Mouse (Mus musculus): ENCODE data around the gene Olfr959. TPM values are rescaled to one million over a fixed set of nuclear protein-coding genes. Genes with fewer than 3 reads are reported as not detected.

The Olfr959 gene
- total RNA-seq (2022): not detected

- no peak for DNase-seq
Measured at GRCm38 (mm10) chr9:39575469-39575868, at the start of gene Olfr959. Olfr959 (minus strand) TSS chr9:39575569.

GRCm38 (mm10) chr9:39624711-39625110, 49.3 kb upstream of the Olfr959 start:
- DNase-seq: no peak

- DNase-seq: no peak
Measured at GRCm38 (mm10) chr9:39623783-39624182, 48.4 kb upstream of the Olfr959 start.

DNA sequence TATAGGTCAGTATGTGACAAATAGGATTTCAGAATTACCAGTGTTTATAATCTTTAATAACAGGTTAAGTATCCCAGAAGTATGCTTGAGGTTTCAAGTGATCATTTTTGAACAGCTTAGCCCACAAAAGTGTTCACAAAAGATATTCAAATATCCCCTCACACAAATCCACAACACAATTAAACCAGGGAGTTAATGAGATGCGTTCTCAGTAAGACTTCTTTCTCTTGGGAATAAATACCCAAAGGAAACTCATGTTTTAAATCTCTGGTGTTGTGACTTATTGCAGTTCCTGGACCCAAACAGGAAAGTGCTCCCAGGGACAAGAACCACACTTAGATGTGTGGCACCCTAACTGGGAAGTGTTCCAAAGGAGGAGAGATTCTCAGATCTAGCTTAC, 45.7 kb upstream of the Olfr959 start, which contains the start of gene Olfr960:
Gene Olfr960 (plus strand): TSS at position 301 of the 400 bp plus-strand sequence.
- DNase-seq: no peak

DNA sequence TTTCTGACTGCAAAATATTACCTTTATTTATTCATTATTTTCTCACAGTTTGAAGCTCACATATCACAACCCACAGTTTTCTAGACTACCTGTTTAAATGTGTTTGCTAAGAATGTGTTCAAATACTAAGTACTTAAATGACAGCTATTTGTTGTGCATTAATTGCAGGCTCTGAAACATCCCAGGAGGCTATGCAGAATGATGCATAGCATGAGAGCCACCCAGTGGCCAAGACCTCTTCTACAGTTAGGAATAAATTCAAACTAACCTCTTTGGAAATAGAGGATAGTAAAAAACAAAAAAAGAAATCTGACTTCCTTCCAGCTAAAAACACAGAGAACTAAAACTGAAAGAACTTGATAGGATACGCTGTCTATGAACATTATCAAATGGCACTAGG, 36.6 kb upstream of the Olfr959 start:
- no peak for DNase-seq

GRCm38 (mm10) chr9:39610355-39610754, 35.0 kb upstream of the Olfr959 start, which contains the start of gene Olfr148:
Olfr148 (plus strand) TSS chr9:39610655.
- no peak for DNase-seq

DNA sequence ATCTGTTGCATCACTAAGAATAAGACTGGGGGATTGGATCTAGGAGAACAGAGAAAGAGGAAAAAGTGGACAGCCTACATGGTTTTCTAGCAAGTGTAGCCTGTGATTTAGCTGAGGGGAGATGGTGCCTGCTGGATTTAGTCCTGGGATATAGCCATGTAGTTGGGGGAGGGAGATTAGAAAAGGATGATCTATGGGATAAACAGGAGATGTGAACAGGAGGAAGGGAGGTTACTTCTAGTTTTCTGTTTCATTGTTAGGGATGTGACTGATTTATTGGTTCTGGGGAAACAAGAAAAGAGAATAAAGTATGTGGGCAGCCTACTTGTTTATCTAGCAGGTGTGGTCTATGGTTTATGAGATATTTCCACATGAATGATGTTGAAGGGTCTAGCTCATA, 33.1 kb upstream of the Olfr959 start:
- DNase-seq: no peak

GRCm38 (mm10) chr9:39603999-39604453, 28.7 kb upstream of the Olfr959 start, which contains the start of gene AW551984:
AW551984 (minus strand) TSS chr9:39604403.
- DNase-seq: no peak

DNA sequence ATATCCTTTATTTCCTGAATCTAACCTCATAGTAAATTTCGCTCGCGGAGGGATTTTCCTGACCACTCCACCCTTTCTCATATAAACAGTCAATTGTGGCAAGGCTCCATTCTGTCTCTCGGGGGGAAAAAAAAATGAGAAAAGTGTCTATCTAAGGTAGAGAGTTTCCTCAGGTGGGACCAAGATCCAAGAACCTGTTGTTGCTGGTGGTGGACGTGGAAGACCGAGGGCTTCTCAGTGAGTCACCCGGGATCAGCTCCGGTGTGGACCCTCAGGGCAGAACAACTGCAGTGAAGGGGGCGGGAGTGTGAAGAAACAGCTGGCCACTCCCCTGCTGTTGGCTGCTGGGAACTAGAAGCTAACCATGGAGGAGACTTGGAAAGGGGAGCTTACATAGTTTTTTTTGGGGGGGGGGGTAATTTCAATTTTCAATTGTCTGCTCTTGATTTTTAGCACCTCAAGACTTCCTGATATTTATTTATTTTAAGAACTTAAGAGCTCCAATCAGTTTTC, 28.0 kb upstream of the Olfr959 start:
- no peak for DNase-seq

DNA sequence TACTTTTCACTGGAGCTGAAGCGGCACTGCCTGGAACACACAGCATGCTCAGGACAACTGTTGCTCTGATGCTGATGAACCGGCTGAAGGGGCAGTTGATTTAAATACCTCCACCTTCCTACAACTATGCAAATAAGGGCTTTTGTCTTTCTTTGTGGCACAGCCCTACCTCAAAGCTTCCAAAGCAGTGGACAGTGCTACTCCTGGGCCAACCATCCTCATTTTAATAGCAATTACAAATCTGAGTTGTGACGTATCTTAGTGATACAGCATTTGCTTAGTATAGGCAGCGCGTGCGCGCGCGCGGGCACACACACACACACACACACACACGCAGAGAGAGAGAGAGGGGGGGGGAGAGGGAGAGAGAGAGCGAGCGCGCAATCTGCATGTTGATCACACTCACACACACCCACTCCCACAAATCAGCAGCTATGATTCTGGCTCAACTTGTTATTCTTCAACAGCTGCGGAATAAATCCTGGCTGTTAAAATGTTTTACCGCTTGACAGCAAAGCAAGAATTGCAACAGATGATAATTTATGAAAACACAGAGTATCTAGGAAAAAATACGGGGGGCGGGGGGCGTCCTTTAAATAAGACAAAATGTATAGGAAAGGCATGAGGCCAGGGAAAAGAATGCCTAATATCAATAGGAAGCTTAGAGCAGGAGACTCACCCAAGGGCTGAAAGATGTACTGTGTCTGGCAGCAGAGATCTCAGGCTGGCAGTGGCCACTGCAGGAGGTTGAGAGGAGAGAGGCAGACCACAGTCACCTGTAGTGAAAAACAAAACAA, 27.4 kb upstream of the Olfr959 start:
- no peak for DNase-seq

- no peak for DNase-seq
Measured at GRCm38 (mm10) chr9:39577050-39577449, 1.7 kb upstream of the Olfr959 start.

DNA sequence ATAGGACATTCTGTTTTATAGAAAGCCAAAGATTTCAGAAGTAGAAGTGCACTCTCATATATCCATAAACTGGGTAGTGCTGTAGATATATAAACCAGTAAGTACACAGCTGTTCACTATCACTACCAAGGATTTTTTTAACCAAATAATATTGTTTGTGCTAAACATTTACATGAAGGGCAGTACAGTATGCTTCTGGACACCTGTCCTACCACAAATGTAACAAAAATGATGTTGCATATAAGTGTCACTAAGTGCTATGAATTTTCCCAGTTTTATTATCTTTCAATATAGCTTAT, 17.1 kb downstream of the Olfr959 start:
- no peak for DNase-seq

DNA sequence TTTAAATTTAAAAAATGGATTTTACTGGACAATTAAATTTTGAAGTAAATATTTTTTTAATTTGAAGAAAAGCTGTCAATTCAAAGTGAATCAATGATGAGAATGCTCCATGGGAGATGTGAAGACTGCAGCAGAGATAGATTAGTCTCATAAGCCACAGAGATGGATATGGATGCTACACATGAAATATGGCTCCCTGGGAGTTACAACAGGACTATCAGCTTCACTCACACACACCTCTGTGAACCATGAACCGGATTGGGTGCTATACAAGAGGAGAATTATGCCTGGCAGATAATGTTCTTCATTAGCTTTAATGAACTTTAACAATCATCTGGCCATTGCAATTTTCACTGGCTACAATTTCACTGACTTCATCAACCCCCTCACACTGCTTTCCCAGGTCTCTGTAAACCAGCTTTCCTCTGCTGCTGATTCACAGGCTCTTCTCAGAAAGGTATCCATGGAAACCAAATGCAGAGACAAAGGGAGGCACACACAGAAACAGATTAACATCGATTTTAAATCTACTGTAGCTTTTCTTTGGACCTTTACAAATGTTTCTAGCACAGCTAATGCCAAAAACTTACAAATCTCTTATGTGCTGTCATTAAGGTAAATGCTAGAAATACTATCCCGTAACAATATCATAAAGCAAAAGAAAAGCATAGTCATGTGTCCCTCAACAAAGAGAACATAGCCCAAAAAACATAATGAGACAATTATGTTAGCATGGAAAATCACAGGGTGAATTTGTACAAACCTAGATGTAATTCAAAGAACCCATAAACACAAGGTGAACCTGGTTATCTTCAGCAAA, 17.6 kb downstream of the Olfr959 start:
- DNase-seq: no peak

GRCm38 (mm10) chr9:39553946-39554345, 21.4 kb downstream of the Olfr959 start, which contains the start of gene Olfr958:
Olfr958 (minus strand) TSS chr9:39554054.
- no peak for DNase-seq

DNA sequence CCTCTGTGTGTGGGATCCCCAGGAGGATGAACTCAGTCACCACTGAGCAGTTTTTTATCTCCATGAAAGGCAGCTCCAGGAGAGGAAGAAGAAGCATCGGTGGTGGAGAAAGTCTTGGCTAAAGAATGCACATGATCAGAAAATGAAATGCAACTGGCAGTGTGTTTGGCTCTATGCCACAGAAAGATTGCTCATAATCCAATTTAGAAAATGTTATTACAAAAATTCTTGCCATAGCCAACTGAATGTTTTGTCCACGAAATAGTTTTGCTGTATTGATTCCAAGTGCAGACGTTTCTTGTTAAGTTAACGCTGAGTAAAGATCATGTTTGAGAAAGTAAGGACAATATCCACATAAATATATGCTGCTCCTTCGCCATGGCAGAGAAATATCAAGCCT, 24.6 kb downstream of the Olfr959 start:
- DNase-seq: no peak

- DNase-seq: no peak
Measured at GRCm38 (mm10) chr9:39523616-39524285, 51.6 kb downstream of the Olfr959 start.

Other genes with a start within 250 kb of the Olfr959 start
- gene Olfr948, start 249.5 kb downstream of the Olfr959 start, total RNA-seq (2022): not detected
- gene Olfr951, start 188.2 kb downstream of the Olfr959 start, total RNA-seq (2022): not detected
- not detected for gene Olfr952, start 148.4 kb downstream of the Olfr959 start, total RNA-seq (2022)
- gene Olfr954, start 118.9 kb downstream of the Olfr959 start, total RNA-seq (2022): not detected
- not detected for gene Olfr955, start 103.6 kb downstream of the Olfr959 start, total RNA-seq (2022)
- gene Olfr44, start 81.6 kb downstream of the Olfr959 start, total RNA-seq (2022): not detected
- gene Olfr957, start 59.8 kb downstream of the Olfr959 start, total RNA-seq (2022): not detected
- not detected for gene Olfr958, start 21.5 kb downstream of the Olfr959 start, total RNA-seq (2022)
- gene AW551984, start 28.8 kb upstream of the Olfr959 start, total RNA-seq (2022): 10 to 100 TPM; 14.1 to 23.1 (median 19.1) TPM
- not detected for gene Olfr148, start 35.1 kb upstream of the Olfr959 start, total RNA-seq (2022)
- gene Olfr960, start 45.8 kb upstream of the Olfr959 start, total RNA-seq (2022): not detected
- gene Olfr961, start 69.5 kb upstream of the Olfr959 start, total RNA-seq (2022): not detected
- not detected for gene Olfr963, start 91.6 kb upstream of the Olfr959 start, total RNA-seq (2022)
- not detected for gene Olfr149, start 131.5 kb upstream of the Olfr959 start, total RNA-seq (2022)
- gene Olfr965, start 135.8 kb upstream of the Olfr959 start, total RNA-seq (2022): not detected
- gene Olfr150, start 155.4 kb upstream of the Olfr959 start, total RNA-seq (2022): not detected
- gene Olfr967, start 170.7 kb upstream of the Olfr959 start, total RNA-seq (2022): not detected
- not detected for gene Olfr968, start 207.7 kb upstream of the Olfr959 start, total RNA-seq (2022)
- not detected for gene Olfr969, start 215.4 kb upstream of the Olfr959 start, total RNA-seq (2022)
- not detected for gene Olfr970, start 233.3 kb upstream of the Olfr959 start, total RNA-seq (2022)